Mouse (Mus musculus) liver, embryonic 13.5 days (tissue): Measurements from ENCODE around the gene Chac1. TPM values are rescaled to one million over a fixed set of nuclear protein-coding genes. Genes with fewer than 3 reads are reported as not detected.
A peak's percentile ranks its signal among the peaks of the same experiment; 100 is the strongest.

Experiments used
- ATAC-seq: fragments of 200-750 bp; cut with Nextera tagmentation; 2 replicates; pipeline ENCODE4 v1.8.0; 2017; ENCODE audit warnings: low read depth, mild to moderate bottlenecking, moderate number of reproducible peaks, moderate library complexity
- DNase-seq: peaks from one replicate; pipeline ENCODE4 v3.0.0; 2022
- H3K27ac ChIP-seq: fragments of 300-500 bp; sonication (generic); 2 replicates; pipeline ENCODE4 v1.5.1; 2015; ENCODE audit warnings: moderate library complexity, mild to moderate bottlenecking, inconsistent platforms
- H3K27me3 ChIP-seq: fragments of 300-500 bp; sonication (generic); 2 replicates; pipeline ENCODE4 v1.6.1; 2015; ENCODE audit warnings: mild to moderate bottlenecking, inconsistent platforms
- H3K36me3 ChIP-seq: fragments of 300-500 bp; sonication (generic); 2 replicates; pipeline ENCODE4 v1.6.1; 2015; ENCODE audit warnings: mild to moderate bottlenecking, inconsistent platforms
- H3K4me1 ChIP-seq: fragments of 300-500 bp; sonication (generic); replicated peaks from 2 replicates; pipeline ENCODE4 v1.6.1; 2015; ENCODE audit warnings: inconsistent platforms
- H3K4me2 ChIP-seq: fragments of 300-500 bp; sonication (generic); 2 replicates; pipeline ENCODE4 v1.6.1; 2015; ENCODE audit warnings: inconsistent platforms, mild to moderate bottlenecking, moderate library complexity
- H3K4me3 ChIP-seq: fragments of 300-500 bp; sonication (generic); replicated peaks from 2 replicates; pipeline ENCODE4 v1.5.1; 2015; ENCODE audit warnings: mild to moderate bottlenecking, inconsistent platforms
- H3K9ac ChIP-seq: fragments of 300-500 bp; sonication (generic); 2 replicates; pipeline ENCODE4 v1.6.1; 2015; ENCODE audit warnings: mild to moderate bottlenecking, inconsistent platforms
- H3K9me3 ChIP-seq: fragments of 300-500 bp; sonication (generic); replicated peaks from 2 replicates; pipeline ENCODE4 v1.6.1; 2016; ENCODE audit warnings: inconsistent platforms
- WGBS: fragments of 180-500 bp; shearing (Covaris S2); methylation state at CpG from one replicate; pipeline ENCODE4 v1.1.7; 2015; ENCODE audit not compliant: insufficient replicate concordance; 5-methylcytosine and 5-hydroxymethylcytosine counted together
- polyA plus RNA-seq: library from polyadenylated mRNA; unstranded; fragments of >200 nt; fragmentation: Nextera tagmentation; extraction: Ambion mirVana; gene quantifications from 2 replicates; pipeline ENCODE4 v1.2.1, GENCODE M21; 2015

Chac1 gene
- polyA plus RNA-seq, 1 experiment from 2014 or later: 2.0 TPM

DNA sequence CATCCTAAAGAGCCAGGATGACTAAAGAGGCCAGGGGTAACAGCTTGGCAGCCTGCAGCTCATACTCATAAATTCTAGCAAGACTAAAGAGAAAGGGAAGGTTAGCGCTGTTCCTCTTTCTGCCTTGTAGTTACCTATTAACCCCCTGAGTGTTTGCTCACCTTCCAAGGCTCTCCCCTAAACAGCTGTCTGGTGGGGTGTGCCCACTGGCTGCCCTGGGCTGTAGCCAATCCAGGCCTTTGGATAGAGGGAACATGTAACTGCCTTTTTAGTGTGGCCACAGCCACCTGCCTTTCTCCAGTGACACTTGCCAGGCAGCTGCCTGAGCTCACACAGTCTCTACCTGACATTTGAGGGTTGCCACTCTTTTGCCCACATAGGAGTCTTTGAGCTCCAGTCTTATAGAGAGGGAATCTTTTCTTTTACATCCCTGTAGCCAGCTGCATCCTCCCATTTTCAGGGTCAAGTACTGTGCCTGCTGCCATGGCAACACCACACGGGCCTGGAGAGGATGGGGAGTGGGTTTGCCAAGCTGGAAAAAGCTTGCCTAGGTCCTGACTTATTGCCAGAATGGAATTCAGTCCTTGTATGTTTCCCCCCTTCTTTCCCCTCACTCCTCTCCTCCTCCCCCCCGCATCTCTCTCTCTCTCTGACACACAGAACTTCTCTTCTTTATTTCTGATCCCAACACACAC, 21.8 kb upstream of the Chac1 start:
- Histone ChIP-seq H3K9me3 (no peaks in the 10 kb centered on the region), H3K4me3 (no peak overlapping the region), H3K9ac (no peak overlapping the region), H3K36me3 (no peaks in the 10 kb centered on the region), H3K4me2 (no peak overlapping the region), H3K27me3 (peaks cover 92% of the 10 kb centered on the region), H3K4me1 (peaks cover 38% of the 10 kb centered on the region), H3K27ac (no peak overlapping the region)
- DNase-seq (no peak), ATAC-seq (no peak)
- 57% methylated on average over 3 of the region's 3 CpGs for WGBS

GRCm38 (mm10) chr2:119330795-119331194, 20.2 kb upstream of the Chac1 start:
- H3K27me3 ChIP-seq: peaks cover 88% of the 10 kb centered on the region
- WGBS: 83% methylated on average over 8 of the region's 8 CpGs
- H3K4me2 ChIP-seq: 0 out of 2 replicates have a peak overlapping the region, but pooled peaks have one; percentile 4

DNA sequence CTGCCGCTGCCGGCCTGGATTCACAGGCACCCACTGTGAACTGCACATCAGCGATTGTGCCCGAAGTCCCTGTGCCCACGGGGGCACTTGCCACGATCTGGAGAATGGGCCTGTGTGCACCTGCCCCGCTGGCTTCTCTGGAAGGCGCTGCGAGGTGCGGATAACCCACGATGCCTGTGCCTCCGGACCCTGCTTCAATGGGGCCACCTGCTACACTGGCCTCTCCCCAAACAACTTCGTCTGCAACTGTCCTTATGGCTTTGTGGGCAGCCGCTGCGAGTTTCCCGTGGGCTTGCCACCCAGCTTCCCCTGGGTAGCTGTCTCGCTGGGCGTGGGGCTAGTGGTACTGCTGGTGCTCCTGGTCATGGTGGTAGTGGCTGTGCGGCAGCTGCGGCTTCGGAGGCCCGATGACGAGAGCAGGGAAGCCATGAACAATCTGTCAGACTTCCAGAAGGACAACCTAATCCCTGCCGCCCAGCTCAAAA, 18.8 kb upstream of the Chac1 start:
- Histone ChIP-seq H3K9me3 (no peaks in the 10 kb centered on the region), H3K4me1 (peaks cover 17% of the 10 kb centered on the region), H3K27ac (no peak overlapping the region), H3K36me3 (no peaks in the 10 kb centered on the region), H3K4me2 (no peak overlapping the region), H3K4me3 (no peak overlapping the region), H3K9ac (no peak overlapping the region), H3K27me3 (peaks cover 87% of the 10 kb centered on the region)
- no peak for ATAC-seq
- DNase-seq: no peak
- WGBS: 71% methylated on average over 24 of the region's 24 CpGs

More at GRCm38 (mm10) chr2:119330795-119331194, 20.2 kb upstream of the Chac1 start:
- Histone ChIP-seq H3K4me3 (no peak overlapping the region), H3K27ac (no peak overlapping the region), H3K9me3 (no peaks in the 10 kb centered on the region), H3K36me3 (no peaks in the 10 kb centered on the region), H3K4me1 (peaks cover 23% of the 10 kb centered on the region), H3K9ac (no peak overlapping the region)
- no peak for ATAC-seq
- no peak for DNase-seq

DNA sequence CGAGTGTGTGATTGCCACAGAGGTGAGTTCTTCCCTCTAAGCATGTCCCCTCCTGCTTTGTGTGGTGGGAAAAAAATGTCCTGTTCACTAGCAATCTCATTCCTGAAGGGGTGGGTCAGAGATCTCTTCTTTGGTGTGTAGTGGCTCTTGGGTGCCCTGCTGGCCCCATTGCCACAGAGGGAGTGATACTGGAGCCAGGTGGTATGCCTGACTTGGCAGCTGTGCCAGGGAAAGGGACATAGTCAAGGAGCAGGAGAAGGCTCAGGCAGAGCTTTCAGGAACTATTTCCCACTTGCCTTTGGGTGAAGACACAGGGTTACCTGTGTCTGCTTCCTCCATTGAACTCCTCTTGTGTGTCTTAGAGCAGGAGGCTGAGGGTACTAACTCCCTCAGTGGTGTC, 16.9 kb upstream of the Chac1 start:
- no peak overlapping the region for H3K4me3 ChIP-seq
- DNase-seq (no peak), ATAC-seq (no peak)
- peaks cover 73% of the 10 kb centered on the region for H3K27me3 ChIP-seq
- peaks cover 23% of the 10 kb centered on the region for H3K4me1 ChIP-seq
- H3K36me3 ChIP-seq: no peaks in the 10 kb centered on the region
- H3K27ac ChIP-seq: no peak overlapping the region
- no peak overlapping the region for H3K9ac ChIP-seq
- no peaks in the 10 kb centered on the region for H3K9me3 ChIP-seq
- whole genome bisulfite sequencing: 61% methylated on average over 1 of the region's 1 CpGs
- no peak overlapping the region for H3K4me2 ChIP-seq

- no peak overlapping the region for H3K9ac ChIP-seq
- 72% methylated on average over 7 of the region's 7 CpGs for WGBS
- H3K27me3 ChIP-seq: peaks cover 64% of the 10 kb centered on the region
- H3K4me2 ChIP-seq: no peak overlapping the region
- H3K4me3 ChIP-seq: no peak overlapping the region
- ATAC-seq: no peak
- H3K36me3 ChIP-seq: no peaks in the 10 kb centered on the region
- H3K4me1 ChIP-seq: peaks cover 23% of the 10 kb centered on the region
- DNase-seq: no peak
- no peak overlapping the region for H3K27ac ChIP-seq
- no peaks in the 10 kb centered on the region for H3K9me3 ChIP-seq
Measured at GRCm38 (mm10) chr2:119334964-119335525, 16.0 kb upstream of the Chac1 start.

GRCm38 (mm10) chr2:119335535-119335934, 15.5 kb upstream of the Chac1 start:
- Histone ChIP-seq H3K36me3 (no peaks in the 10 kb centered on the region), H3K4me3 (no peak overlapping the region), H3K9ac (no peak overlapping the region), H3K4me1 (peaks cover 19% of the 10 kb centered on the region), H3K27ac (no peak overlapping the region), H3K9me3 (no peaks in the 10 kb centered on the region), H3K27me3 (peaks cover 59% of the 10 kb centered on the region), H3K4me2 (no peak overlapping the region)
- 70% methylated on average over 1 of the region's 1 CpGs for WGBS
- DNase-seq: no peak
- ATAC-seq: no peak

DNA sequence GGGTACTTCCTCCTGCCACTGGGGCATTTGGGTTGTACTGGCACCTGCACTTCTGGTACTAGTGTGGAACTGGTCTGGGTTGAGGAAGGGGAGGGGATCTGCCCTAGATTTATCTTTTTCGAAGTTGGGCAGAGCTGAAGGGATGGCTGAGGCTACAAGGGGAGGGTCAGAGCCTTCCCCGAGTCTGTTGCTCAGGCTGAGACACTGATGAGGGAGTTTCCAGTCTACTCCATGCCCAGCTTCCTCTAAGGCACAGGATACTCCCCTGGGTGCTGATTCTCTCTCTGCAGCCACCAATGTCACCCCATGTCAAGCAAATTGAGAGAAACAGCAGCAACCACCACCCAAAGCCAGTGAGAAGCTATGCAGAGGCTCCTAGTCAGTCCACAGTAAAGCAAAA, 15.0 kb upstream of the Chac1 start:
- 23% methylated on average over 2 of the region's 2 CpGs for WGBS
- H3K27ac ChIP-seq: no peak overlapping the region
- H3K9me3 ChIP-seq: no peaks in the 10 kb centered on the region
- no peak overlapping the region for H3K4me2 ChIP-seq
- no peaks in the 10 kb centered on the region for H3K36me3 ChIP-seq
- H3K4me1 ChIP-seq: peaks cover 19% of the 10 kb centered on the region
- no peak for ATAC-seq
- no peak for DNase-seq
- H3K4me3 ChIP-seq: no peak overlapping the region
- H3K27me3 ChIP-seq: peaks cover 54% of the 10 kb centered on the region
- H3K9ac ChIP-seq: no peak overlapping the region

DNA sequence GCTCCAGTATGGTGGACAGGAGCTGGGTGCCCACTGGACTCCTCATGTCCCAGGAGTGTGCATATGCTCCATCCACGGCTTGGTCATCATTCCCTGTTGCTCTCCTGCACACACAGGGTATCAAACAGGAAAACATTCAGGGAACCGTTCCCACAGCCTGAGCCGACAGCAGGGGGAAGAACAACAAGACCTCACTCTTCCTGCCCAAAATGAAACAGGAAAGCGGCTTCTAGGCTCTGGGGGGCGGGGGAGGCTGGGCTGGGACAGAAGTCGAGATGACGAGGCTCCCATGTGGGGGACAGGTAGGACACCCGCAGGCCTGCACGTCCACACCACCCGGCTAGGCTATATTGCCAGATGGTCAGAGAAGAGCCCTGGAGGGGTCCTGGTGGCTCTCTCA, 14.6 kb upstream of the Chac1 start:
- peaks cover 50% of the 10 kb centered on the region for H3K27me3 ChIP-seq

GRCm38 (mm10) chr2:119337425-119338265, 13.4 kb upstream of the Chac1 start:
- peak overlapping the region; percentile 72 for H3K9ac ChIP-seq
- H3K27me3 ChIP-seq: peaks cover 38% of the 10 kb centered on the region
- H3K4me1 ChIP-seq: peaks cover 19% of the 10 kb centered on the region
- peak; percentile 81 for ATAC-seq
- H3K4me2 ChIP-seq: peak overlapping the region; percentile 82
- peak; percentile 69 for DNase-seq
- no peaks in the 10 kb centered on the region for H3K36me3 ChIP-seq
- H3K9me3 ChIP-seq: no peaks in the 10 kb centered on the region
- peak overlapping the region; percentile 23; the same call in 1 of the 2 replicates for H3K27ac ChIP-seq
- H3K4me3 ChIP-seq: peak overlapping the region; percentile 64
- WGBS: 6% methylated on average over 60 of the region's 60 CpGs

More for the DNA sequence above, 14.6 kb upstream of the Chac1 start:
- WGBS: 38% methylated on average over 10 of the region's 10 CpGs
- no peak overlapping the region; the same call in 1 of the 2 replicates for H3K27ac ChIP-seq
- H3K4me2 ChIP-seq: no peak overlapping the region
- no peaks in the 10 kb centered on the region for H3K36me3 ChIP-seq
- no peak for DNase-seq
- peaks cover 19% of the 10 kb centered on the region for H3K4me1 ChIP-seq
- no peak for ATAC-seq
- H3K9me3 ChIP-seq: no peaks in the 10 kb centered on the region
- H3K4me3 ChIP-seq: no peak overlapping the region
- no peak overlapping the region for H3K9ac ChIP-seq

DNA sequence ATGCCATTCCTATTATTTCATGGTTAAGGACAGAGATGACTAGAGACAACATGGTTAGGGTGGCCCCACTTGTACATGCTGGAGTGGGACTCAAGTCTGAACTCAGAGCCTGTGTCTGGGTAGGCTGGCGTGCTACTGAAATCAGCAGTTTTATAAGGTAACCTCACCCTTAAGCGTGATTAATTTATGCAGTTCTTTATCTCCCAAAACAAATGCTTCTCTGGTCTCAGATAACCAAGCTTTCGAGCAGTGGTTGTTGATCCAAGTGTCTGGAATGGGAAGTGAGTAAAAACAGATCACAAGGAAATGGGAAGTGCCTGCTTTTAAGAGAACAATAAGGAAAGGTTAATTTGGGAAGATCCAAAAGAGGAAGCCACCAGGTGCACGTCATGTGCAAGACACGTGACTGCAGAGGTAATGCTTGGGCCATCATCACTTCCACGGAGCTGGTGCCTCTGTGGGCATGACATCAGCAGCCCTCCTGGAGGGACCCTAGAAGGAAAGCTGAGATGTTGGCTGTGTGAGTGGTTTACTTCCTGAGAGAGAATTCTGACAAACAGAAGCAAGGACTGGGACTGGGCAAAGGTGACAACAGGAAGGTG, 6.4 kb upstream of the Chac1 start:
- no peak overlapping the region for H3K4me3 ChIP-seq
- H3K4me1 ChIP-seq: peaks cover 5% of the 10 kb centered on the region
- no peaks in the 10 kb centered on the region for H3K36me3 ChIP-seq
- H3K9me3 ChIP-seq: no peaks in the 10 kb centered on the region
- H3K27ac ChIP-seq: no peak overlapping the region
- peaks cover 16% of the 10 kb centered on the region for H3K27me3 ChIP-seq
- DNase-seq (no peak), ATAC-seq (no peak)
- WGBS: 15% methylated on average over 6 of the region's 6 CpGs
- no peak overlapping the region for H3K4me2 ChIP-seq
- H3K9ac ChIP-seq: no peak overlapping the region

- no peak for ATAC-seq
- Histone ChIP-seq H3K36me3 (no peaks in the 10 kb centered on the region), H3K4me3 (no peak overlapping the region), H3K9ac (no peak overlapping the region), H3K27me3 (peaks cover 41% of the 10 kb centered on the region), H3K4me1 (peaks cover 24% of the 10 kb centered on the region), H3K4me2 (no peak overlapping the region), H3K27ac (no peak overlapping the region), H3K9me3 (no peaks in the 10 kb centered on the region)
- WGBS: 78% methylated on average over 8 of the region's 8 CpGs
- no peak for DNase-seq
Measured at GRCm38 (mm10) chr2:119353707-119354106, 2.7 kb downstream of the Chac1 start.
